Mouse (Mus musculus) lung, adult 2 months (tissue): ENCODE data around the gene Spc25.

Source experiments
- CTCF ChIP-seq: fragments of 200-500 bp; IDR thresholded peaks from 2 replicates; pipeline ENCODE4 v1.5.1; 2011; ENCODE audit warnings: mild to moderate bottlenecking, low read length, control low read depth; ENCODE audit not compliant: insufficient read depth
- POLR2A ChIP-seq: fragments of 200-500 bp; IDR thresholded peaks from 2 replicates; pipeline ENCODE4 v1.6.1; 2011; ENCODE audit warnings: low read depth, mild to moderate bottlenecking, control low read depth, low read length, borderline replicate concordance; ENCODE audit errors: extremely low read depth

DNA sequence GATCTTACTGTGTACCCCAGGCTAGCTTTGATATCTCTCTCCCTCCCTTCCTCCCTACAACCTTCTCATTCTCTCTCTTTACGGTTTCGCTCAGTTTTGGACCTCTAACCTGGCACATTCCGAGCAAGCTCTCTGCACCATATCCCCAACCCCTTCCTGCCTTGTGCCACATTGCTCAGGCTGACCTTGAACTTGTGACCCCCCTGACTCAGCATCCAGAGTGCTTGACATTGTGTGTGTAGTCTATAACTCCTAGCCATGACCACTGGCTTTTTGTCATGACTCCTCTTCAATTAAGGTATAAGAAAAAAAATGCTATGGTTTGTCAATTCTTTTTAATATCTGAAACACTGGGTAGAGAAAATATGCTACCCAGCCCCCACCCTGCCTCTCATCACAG, 3.7 kb upstream of the Spc25 start:
- TF ChIP-seq CTCF: no peak
- TF ChIP-seq POLR2A: no peak
